Mouse (Mus musculus): ENCODE results near the gene Ttll11. TPM values are rescaled to one million over a fixed set of nuclear protein-coding genes. Genes with fewer than 3 reads are reported as not detected.

Ttll11 gene
- polyA plus RNA-seq, 1 experiment from 2014 or later: 0.75 TPM

DNA sequence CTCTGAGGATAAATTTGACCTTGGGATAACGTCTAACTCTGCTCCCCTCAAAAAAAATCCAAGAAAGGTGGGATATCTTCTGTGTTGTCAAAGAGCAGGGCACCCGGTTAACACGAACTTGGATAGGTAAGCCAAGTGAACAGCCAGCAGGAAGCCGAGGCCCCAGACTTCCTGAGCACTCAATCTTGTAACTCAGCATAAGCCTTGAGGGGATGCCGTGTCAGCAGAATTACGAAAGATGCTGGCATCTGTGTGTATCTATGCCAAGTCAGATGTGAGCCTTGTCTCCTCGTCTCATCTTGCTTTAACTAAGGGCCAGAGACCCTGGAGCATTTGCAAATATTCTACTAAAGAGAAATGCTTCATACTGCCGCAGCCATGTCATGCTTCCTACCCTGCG is 36.8 kb downstream of the Ttll11 start:
- no peaks in the 10 kb centered on the region for H3K36me3 ChIP-seq (ENCODE audit: insufficient read depth, low read length)
- no peak for ATAC-seq (ENCODE audit: low FRiP score, low TSS enrichment)

DNA sequence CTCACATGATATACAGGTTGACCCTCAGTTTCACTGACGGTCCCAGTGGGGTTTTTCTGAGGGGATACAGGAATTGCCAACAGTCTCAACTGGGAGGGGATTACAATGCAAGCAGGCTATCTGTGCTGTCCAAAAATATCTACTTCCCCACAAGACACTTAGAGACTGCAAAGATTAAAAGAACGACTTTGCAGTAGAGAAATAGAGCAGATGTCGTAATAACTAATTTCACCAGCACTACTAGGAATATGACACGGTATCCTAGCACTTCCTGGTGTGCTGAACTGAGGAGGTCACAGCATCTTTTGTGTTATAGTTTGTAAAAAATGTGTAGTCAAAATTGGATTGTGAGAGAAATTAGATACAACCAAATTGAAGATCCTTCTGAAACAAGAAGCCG is 44.7 kb downstream of the Ttll11 start:
- Histone ChIP-seq H3K27me3 (ENCODE audit: insufficient read depth, low read length) (no peaks in the 10 kb centered on the region), H3K4me1 (ENCODE audit: insufficient read depth, low read length) (no peaks in the 10 kb centered on the region), H3K4me3 (ENCODE audit: low read length) (no peak overlapping the region), H3K4me2 (replicated peaks; ENCODE audit: low read depth, low read length) (no peak overlapping the region), H3K36me3 (ENCODE audit: insufficient read depth, low read length) (no peaks in the 10 kb centered on the region), H3K27ac (ENCODE audit: low read length) (no peak overlapping the region), H3K9me3 (ENCODE audit: low read length) (no peaks in the 10 kb centered on the region), H3K9ac (replicated peaks; ENCODE audit: low read length) (no peak overlapping the region)
- 66% methylated on average over 5 of the region's 5 CpGs for WGBS
- no peak for ATAC-seq (ENCODE audit: low FRiP score, low TSS enrichment)

More for the DNA sequence above, 36.8 kb downstream of the Ttll11 start:
- no peaks in the 10 kb centered on the region for H3K9me3 ChIP-seq (ENCODE audit: low read length)
- H3K9ac ChIP-seq (replicated peaks; ENCODE audit: low read length): no peak overlapping the region
- no peak overlapping the region for H3K4me2 ChIP-seq (replicated peaks; ENCODE audit: low read depth, low read length)
- H3K4me3 ChIP-seq (ENCODE audit: low read length): no peak overlapping the region
- no peaks in the 10 kb centered on the region for H3K4me1 ChIP-seq (ENCODE audit: insufficient read depth, low read length)
- H3K27me3 ChIP-seq (ENCODE audit: insufficient read depth, low read length): no peaks in the 10 kb centered on the region
- H3K27ac ChIP-seq (ENCODE audit: low read length): no peak overlapping the region
- WGBS: 64% methylated on average over 9 of the region's 9 CpGs

DNA sequence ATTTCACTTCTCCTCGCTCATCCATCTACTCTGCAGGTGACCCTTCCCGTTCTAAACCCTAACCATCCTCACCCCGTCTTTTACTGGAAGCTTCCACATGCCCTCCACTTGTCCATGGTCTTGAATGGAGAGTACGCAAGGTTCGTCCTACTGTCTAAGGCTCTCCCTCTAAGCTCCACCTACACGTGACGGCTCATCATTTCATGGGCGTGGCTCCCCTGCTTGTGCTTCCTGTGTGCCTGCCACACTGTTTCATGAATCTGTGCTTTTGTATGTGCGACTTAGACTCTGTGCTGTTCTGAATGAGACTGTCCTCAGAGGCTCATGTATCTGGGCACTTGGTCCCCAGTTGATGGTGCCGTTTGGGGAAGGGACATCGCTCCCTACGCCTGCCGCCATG is 46.6 kb downstream of the Ttll11 start:
- Histone ChIP-seq H3K4me3 (ENCODE audit: low read length) (no peak overlapping the region), H3K27me3 (ENCODE audit: insufficient read depth, low read length) (no peaks in the 10 kb centered on the region), H3K27ac (ENCODE audit: low read length) (no peak overlapping the region), H3K4me2 (replicated peaks; ENCODE audit: low read depth, low read length) (no peak overlapping the region), H3K4me1 (ENCODE audit: insufficient read depth, low read length) (no peaks in the 10 kb centered on the region), H3K9ac (replicated peaks; ENCODE audit: low read length) (no peak overlapping the region), H3K36me3 (ENCODE audit: insufficient read depth, low read length) (no peaks in the 10 kb centered on the region), H3K9me3 (ENCODE audit: low read length) (no peaks in the 10 kb centered on the region)
- 94% methylated on average over 13 of the region's 13 CpGs for WGBS
- ATAC-seq (ENCODE audit: low FRiP score, low TSS enrichment): no peak

DNA sequence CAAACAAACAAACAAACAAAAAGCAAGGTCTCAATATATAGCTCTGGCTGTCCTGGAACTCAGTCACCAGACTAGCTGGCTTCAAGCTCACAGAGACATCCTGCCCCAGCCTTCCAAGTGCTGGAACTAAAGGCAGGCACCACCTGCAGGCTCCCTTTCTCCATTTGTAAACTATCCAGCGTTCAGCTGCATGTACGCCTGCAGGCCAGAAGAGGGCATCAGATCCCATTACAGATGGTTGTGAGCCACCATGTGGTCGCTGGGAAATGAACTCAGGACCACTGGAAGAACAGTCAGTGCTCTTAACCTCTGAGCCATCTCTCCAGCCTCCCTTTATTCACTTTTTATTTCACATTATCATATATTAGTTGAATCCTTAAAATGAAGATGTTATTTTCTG is 48.1 kb downstream of the Ttll11 start:
- Histone ChIP-seq H3K27me3 (ENCODE audit: insufficient read depth, low read length) (no peaks in the 10 kb centered on the region), H3K4me1 (ENCODE audit: insufficient read depth, low read length) (no peaks in the 10 kb centered on the region), H3K9me3 (ENCODE audit: low read length) (no peaks in the 10 kb centered on the region), H3K36me3 (ENCODE audit: insufficient read depth, low read length) (no peaks in the 10 kb centered on the region), H3K9ac (replicated peaks; ENCODE audit: low read length) (no peak overlapping the region), H3K27ac (ENCODE audit: low read length) (no peak overlapping the region), H3K4me3 (ENCODE audit: low read length) (no peak overlapping the region), H3K4me2 (replicated peaks; ENCODE audit: low read depth, low read length) (no peak overlapping the region)
- 70% methylated on average over 3 of the region's 3 CpGs for WGBS
- no peak for ATAC-seq (ENCODE audit: low FRiP score, low TSS enrichment)

DNA sequence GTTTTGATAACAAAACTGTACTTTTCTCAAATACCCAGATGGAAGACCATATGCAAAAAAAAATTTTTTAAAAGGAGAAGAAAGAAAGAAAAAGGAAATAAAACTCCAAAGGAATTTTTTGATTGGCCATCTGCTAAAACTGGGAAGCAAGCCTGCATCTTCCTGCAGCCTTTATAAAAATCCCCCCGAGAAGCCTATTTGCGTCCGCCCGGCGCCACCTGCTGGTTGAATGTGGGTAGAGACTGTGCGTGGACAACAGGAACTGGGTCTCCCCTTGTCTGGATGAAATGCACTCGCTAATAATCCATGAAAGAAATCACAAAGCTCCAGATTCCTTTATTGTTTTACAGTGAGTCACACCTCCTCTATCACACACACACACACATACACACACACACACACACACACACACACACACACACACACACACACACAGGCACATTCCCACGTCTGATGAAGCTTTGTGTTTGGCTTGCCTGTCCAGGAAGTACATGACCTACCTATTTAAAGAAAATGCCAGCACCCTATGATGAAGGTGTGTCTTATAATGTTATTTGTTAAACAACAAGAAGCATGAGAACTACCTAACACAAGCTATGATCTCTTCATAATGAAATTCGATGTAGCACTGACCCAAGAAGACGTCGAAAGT is 49.1 kb downstream of the Ttll11 start:
- H3K27ac ChIP-seq (ENCODE audit: low read length): no peak overlapping the region
- H3K4me3 ChIP-seq (ENCODE audit: low read length): no peak overlapping the region
- H3K36me3 ChIP-seq (ENCODE audit: insufficient read depth, low read length): no peaks in the 10 kb centered on the region
- no peaks in the 10 kb centered on the region for H3K27me3 ChIP-seq (ENCODE audit: insufficient read depth, low read length)
- ATAC-seq (ENCODE audit: low FRiP score, low TSS enrichment): no peak
- H3K9ac ChIP-seq (replicated peaks; ENCODE audit: low read length): no peak overlapping the region
- H3K4me1 ChIP-seq (ENCODE audit: insufficient read depth, low read length): no peaks in the 10 kb centered on the region
- no peaks in the 10 kb centered on the region for H3K9me3 ChIP-seq (ENCODE audit: low read length)
- WGBS: 35% methylated on average over 11 of the region's 11 CpGs
- no peak overlapping the region for H3K4me2 ChIP-seq (replicated peaks; ENCODE audit: low read depth, low read length)

DNA sequence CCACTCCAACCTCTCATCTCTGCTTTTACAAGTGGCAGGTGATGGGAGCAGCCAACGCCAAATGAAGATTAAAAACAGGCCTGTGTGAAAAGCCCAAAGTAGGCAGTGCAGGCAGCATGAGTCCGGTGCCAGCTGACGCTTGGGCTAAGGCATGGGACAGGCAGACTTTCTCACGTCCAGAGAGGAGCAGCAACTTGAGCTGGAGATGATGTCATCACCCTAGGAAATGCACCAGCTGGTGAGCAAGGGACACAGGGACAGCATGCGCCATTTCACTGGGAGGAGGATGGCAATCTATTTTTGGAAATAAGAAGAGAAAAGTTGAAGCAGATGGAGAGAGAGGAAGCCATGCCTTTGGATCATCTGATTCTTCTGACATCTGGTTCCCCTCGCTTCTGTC is 51.6 kb downstream of the Ttll11 start:
- no peaks in the 10 kb centered on the region for H3K4me1 ChIP-seq (ENCODE audit: insufficient read depth, low read length)
- ATAC-seq (ENCODE audit: low FRiP score, low TSS enrichment): peak; percentile 46; the same call in 1 of the 2 replicates
- H3K9ac ChIP-seq (replicated peaks; ENCODE audit: low read length): no peak overlapping the region
- no peaks in the 10 kb centered on the region for H3K9me3 ChIP-seq (ENCODE audit: low read length)
- H3K36me3 ChIP-seq (ENCODE audit: insufficient read depth, low read length): no peaks in the 10 kb centered on the region
- H3K27me3 ChIP-seq (ENCODE audit: insufficient read depth, low read length): no peaks in the 10 kb centered on the region
- no peak overlapping the region for H3K4me2 ChIP-seq (replicated peaks; ENCODE audit: low read depth, low read length)
- H3K4me3 ChIP-seq (ENCODE audit: low read length): no peak overlapping the region
- 52% methylated on average over 6 of the region's 6 CpGs for WGBS
- no peak overlapping the region for H3K27ac ChIP-seq (ENCODE audit: low read length)

DNA sequence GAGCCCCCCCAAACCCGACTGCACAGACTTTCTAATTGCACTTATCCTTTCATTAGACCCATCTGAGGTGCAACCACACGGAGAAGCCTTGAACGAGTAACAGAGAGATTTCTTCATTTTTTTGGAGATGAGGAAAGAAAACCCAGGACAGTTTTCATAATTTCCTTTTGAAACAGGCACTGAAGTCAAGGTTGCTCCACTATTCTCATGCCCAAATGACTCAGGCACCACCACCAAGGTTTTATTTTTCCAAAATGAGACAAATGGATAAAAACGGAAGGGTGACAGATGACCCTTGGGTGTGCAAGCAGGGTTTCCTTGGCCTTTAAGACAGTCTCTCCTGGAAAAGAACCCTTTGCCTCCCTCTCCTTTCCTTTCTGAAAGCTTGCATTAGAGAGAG is 54.8 kb downstream of the Ttll11 start:
- ATAC-seq (ENCODE audit: low FRiP score, low TSS enrichment): no peak
- 74% methylated on average over 4 of the region's 4 CpGs for WGBS

DNA sequence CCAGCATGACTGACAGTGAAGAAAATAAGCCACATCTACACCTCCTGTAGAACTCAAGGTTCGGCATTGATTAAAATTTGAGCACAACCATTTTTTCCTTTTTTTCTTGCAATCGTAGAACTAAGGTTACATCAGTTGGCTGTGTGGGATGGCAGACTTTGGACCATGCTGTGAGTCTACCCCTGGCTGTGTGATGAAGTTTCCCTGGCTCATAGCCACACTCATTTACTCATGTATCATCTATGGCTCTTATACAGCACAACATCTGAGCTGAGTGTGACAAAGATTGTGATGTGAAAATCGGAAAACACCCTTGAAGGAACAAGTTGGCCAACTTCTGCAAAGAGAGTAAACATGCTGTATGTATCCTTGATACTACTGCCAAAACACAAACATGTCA is 56.8 kb downstream of the Ttll11 start:
- H3K4me1 ChIP-seq (ENCODE audit: insufficient read depth, low read length): no peaks in the 10 kb centered on the region
- H3K27me3 ChIP-seq (ENCODE audit: insufficient read depth, low read length): no peaks in the 10 kb centered on the region
- H3K36me3 ChIP-seq (ENCODE audit: insufficient read depth, low read length): no peaks in the 10 kb centered on the region
- no peak for ATAC-seq (ENCODE audit: low FRiP score, low TSS enrichment)
- no peaks in the 10 kb centered on the region for H3K9me3 ChIP-seq (ENCODE audit: low read length)
- 88% methylated on average over 3 of the region's 3 CpGs for WGBS
- no peak overlapping the region for H3K9ac ChIP-seq (replicated peaks; ENCODE audit: low read length)
- H3K4me3 ChIP-seq (ENCODE audit: low read length): no peak overlapping the region
- no peak overlapping the region for H3K27ac ChIP-seq (ENCODE audit: low read length)
- no peak overlapping the region for H3K4me2 ChIP-seq (replicated peaks; ENCODE audit: low read depth, low read length)

More for the DNA sequence above, 54.8 kb downstream of the Ttll11 start:
- no peak overlapping the region for H3K9ac ChIP-seq (replicated peaks; ENCODE audit: low read length)
- H3K9me3 ChIP-seq (ENCODE audit: low read length): no peaks in the 10 kb centered on the region
- no peak overlapping the region for H3K4me2 ChIP-seq (replicated peaks; ENCODE audit: low read depth, low read length)
- H3K36me3 ChIP-seq (ENCODE audit: insufficient read depth, low read length): no peaks in the 10 kb centered on the region
- H3K4me3 ChIP-seq (ENCODE audit: low read length): no peak overlapping the region
- H3K4me1 ChIP-seq (ENCODE audit: insufficient read depth, low read length): no peaks in the 10 kb centered on the region
- no peak overlapping the region for H3K27ac ChIP-seq (ENCODE audit: low read length)
- H3K27me3 ChIP-seq (ENCODE audit: insufficient read depth, low read length): no peaks in the 10 kb centered on the region

DNA sequence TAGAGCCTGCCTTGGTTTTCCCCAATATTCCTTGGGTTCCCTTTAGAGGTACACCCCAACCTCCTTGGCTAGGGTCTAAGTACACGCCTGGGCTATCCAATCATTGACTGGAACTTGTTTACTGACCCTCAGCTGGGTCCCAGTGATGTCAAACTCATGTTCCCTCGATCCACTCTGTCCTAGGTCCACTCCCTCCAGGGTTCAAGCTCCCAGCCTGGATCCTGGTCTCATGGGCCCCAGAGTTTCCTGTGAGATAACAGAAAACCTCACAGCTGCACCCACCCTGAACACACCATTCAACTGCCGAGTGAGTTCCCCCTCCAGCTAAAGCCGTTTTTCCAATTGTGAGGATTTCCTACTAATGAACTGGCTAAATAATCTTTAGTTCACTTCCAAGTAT is 67.6 kb downstream of the Ttll11 start:
- ATAC-seq (ENCODE audit: low FRiP score, low TSS enrichment): no peak
- H3K9ac ChIP-seq (replicated peaks; ENCODE audit: low read length): no peak overlapping the region
- no peaks in the 10 kb centered on the region for H3K27me3 ChIP-seq (ENCODE audit: insufficient read depth, low read length)
- WGBS: 73% methylated on average over 4 of the region's 4 CpGs
- no peak overlapping the region for H3K4me2 ChIP-seq (replicated peaks; ENCODE audit: low read depth, low read length)
- no peaks in the 10 kb centered on the region for H3K4me1 ChIP-seq (ENCODE audit: insufficient read depth, low read length)
- no peaks in the 10 kb centered on the region for H3K36me3 ChIP-seq (ENCODE audit: insufficient read depth, low read length)
- no peak overlapping the region for H3K27ac ChIP-seq (ENCODE audit: low read length)
- H3K9me3 ChIP-seq (ENCODE audit: low read length): peaks cover 5% of the 10 kb centered on the region; the same call in 1 of the 2 replicates
- H3K4me3 ChIP-seq (ENCODE audit: low read length): no peak overlapping the region

DNA sequence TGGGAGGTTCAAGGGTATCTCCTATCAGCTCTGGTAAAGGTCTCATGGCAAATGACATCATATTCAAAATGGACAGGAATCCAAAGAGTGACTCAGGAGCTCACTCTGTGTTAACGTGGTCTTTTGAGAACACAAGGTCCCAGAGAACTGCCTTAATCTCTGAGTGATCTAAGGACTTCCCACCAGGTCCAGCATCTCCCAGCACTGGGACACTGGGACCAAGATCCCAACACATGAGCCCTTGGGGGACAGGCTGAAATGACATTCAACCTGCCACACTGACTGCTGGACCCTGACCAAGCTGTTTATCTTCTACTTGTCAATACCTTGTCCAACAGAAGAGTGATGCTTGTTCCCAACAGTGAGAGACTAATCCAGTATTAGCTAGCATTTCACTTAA is 68.0 kb downstream of the Ttll11 start:
- Histone ChIP-seq H3K4me3 (ENCODE audit: low read length) (no peak overlapping the region), H3K9ac (replicated peaks; ENCODE audit: low read length) (no peak overlapping the region), H3K4me1 (ENCODE audit: insufficient read depth, low read length) (no peaks in the 10 kb centered on the region), H3K4me2 (replicated peaks; ENCODE audit: low read depth, low read length) (no peak overlapping the region), H3K9me3 (ENCODE audit: low read length) (peaks cover 5% of the 10 kb centered on the region; the same call in 1 of the 2 replicates), H3K36me3 (ENCODE audit: insufficient read depth, low read length) (no peaks in the 10 kb centered on the region), H3K27me3 (ENCODE audit: insufficient read depth, low read length) (no peaks in the 10 kb centered on the region), H3K27ac (ENCODE audit: low read length) (no peak overlapping the region)
- no peak for ATAC-seq (ENCODE audit: low FRiP score, low TSS enrichment)
- 86% methylated on average over 1 of the region's 1 CpGs for WGBS
